Mouse (Mus musculus) mouse trophoblast stem cell (cell line): ENCODE results near the gene 4931400O07Rik.

Experiments
- in situ Hi-C, 2 experiments: fragments of 300-500 bp; cut with MseI, MboI; formaldehyde crosslinking; loops; 2 replicates in 1 of 2; 3 replicates in 1 of 2; pipeline ENCODE4 v1.15.1; 2025

The 4931400O07Rik gene

DNA sequence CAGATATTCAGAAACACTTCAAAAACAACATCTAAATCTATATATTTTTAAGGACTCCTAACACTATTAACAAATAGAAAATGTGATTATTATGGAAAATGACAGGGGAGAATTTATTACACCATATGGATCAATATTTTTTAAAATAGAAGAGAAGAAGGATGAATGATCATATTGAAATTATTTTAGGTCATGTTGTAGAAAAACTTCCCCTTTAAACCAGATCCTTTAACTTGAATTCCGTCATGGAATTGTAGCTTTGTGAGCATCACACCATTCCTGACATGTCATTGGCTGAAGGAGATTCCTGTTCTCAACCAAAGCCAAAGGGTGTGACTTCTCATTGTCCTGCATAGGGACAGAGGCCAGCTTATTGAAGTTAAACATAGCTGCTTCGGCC lies at the start of gene 4931400O07Rik:
TSS of gene 4931400O07Rik (plus strand) at position 301 of the 400 bp plus-strand sequence.
- in situ Hi-C loops = no loop called here
